Mouse (Mus musculus): Measurements from ENCODE around the gene Mrgpra3. TPM values are rescaled to one million over a fixed set of nuclear protein-coding genes. Genes with fewer than 3 reads are reported as not detected.

Mrgpra3 gene
- not detected for total RNA-seq (2021)

- DNase-seq (ENCODE audit: low spot score in 2 of 2), result no peak
- intact Hi-C loops (cut with DNase I), result no loop called here
Measured at GRCm38 (mm10) chr7:47601272-47601671, at the start of gene Mrgpra3. TSS of gene Mrgpra3 (minus strand) at chr7:47601372.

Other genes starting within 250 kb of the Mrgpra3 start
- not detected for gene Mrgpra1, start 247.1 kb downstream of the Mrgpra3 start, total RNA-seq (2021)
- not detected for gene Mrgpra2a, start 149.2 kb downstream of the Mrgpra3 start, total RNA-seq (2021)
- not detected for gene Mrgpra2b, start 72.5 kb downstream of the Mrgpra3 start, total RNA-seq (2021)

Data from left cerebral cortex, postnatal 36 days (tissue).